Mouse (Mus musculus) intestine, embryonic 15.5 days (tissue): ENCODE data around the gene Gm5475. TPM values are rescaled to one million over a fixed set of nuclear protein-coding genes. Genes with fewer than 3 reads are reported as not detected.

Experiments used
- polyA plus RNA-seq: library from polyadenylated mRNA; unstranded; fragments of >200 nt; fragmentation: Nextera tagmentation; extraction: Ambion mirVana; gene quantifications from 2 replicates; pipeline ENCODE4 v1.2.1, GENCODE M21; 2015

Gene Gm5475
- polyA plus RNA-seq, 1 experiment from 2014 or later = 0.19 TPM

Other genes starting within 250 kb of the Gm5475 start
- gene Atf1, start 194.3 kb upstream of the Gm5475 start, polyA plus RNA-seq = 41.5 and 44.5 TPM in 2 replicates
- not detected in 2 replicates for gene Tmprss12, start 141.3 kb upstream of the Gm5475 start, polyA plus RNA-seq
- gene Mettl7a1, start 118.0 kb upstream of the Gm5475 start, polyA plus RNA-seq = 4.2 and 4.6 TPM in 2 replicates
- 0.21 TPM in 1 of 2 replicates, not detected in the other for gene Mettl7a3, start 87.2 kb upstream of the Gm5475 start, polyA plus RNA-seq
- gene Methig1, start 69.0 kb upstream of the Gm5475 start, polyA plus RNA-seq = 0.14 and 0.15 TPM in 2 replicates
- not detected in 2 replicates for gene Mettl7a2, start 68.9 kb upstream of the Gm5475 start, polyA plus RNA-seq
- 0.40 TPM in 1 of 2 replicates, not detected in the other for gene Higd1c, start 57.6 kb upstream of the Gm5475 start, polyA plus RNA-seq
- gene Slc11a2, start 2.9 kb downstream of the Gm5475 start, polyA plus RNA-seq = 29.8 and 29.9 TPM in 2 replicates
- gene Letmd1, start 46.9 kb downstream of the Gm5475 start, polyA plus RNA-seq = 31.2 and 32.9 TPM in 2 replicates
- 7.7 and 8.7 TPM in 2 replicates for gene Csrnp2, start 73.3 kb downstream of the Gm5475 start, polyA plus RNA-seq
- 15.5 and 16.2 TPM in 2 replicates for gene Tfcp2, start 129.9 kb downstream of the Gm5475 start, polyA plus RNA-seq
- 4.0 and 4.4 TPM in 2 replicates for gene Pou6f1, start 177.8 kb downstream of the Gm5475 start, polyA plus RNA-seq
- 245 and 263 TPM in 2 replicates for gene Dazap2, start 193.2 kb downstream of the Gm5475 start, polyA plus RNA-seq
- 37.7 and 41.2 TPM in 2 replicates for gene Smagp, start 214.8 kb downstream of the Gm5475 start, polyA plus RNA-seq
- gene Bin2, start 247.4 kb downstream of the Gm5475 start, polyA plus RNA-seq = 6.7 and 7.2 TPM in 2 replicates